Mouse (Mus musculus): ENCODE measurements around the gene Sf3a3. TPM values are rescaled to one million over a fixed set of nuclear protein-coding genes. Genes with fewer than 3 reads are reported as not detected.

The Sf3a3 gene
- polyA plus RNA-seq, 1 experiment from 2014 or later = 134 TPM

GRCm38 (mm10) chr4:124770624-124771023, 56.0 kb downstream of the Sf3a3 start:
- Histone ChIP-seq H3K4me3 (no peak overlapping the region), H3K36me3 (no peaks in the 10 kb centered on the region), H3K27me3 (no peaks in the 10 kb centered on the region), H3K27ac (no peak overlapping the region), H3K9me3 (no peaks in the 10 kb centered on the region), H3K4me1 (no peaks in the 10 kb centered on the region), H3K9ac (no peak overlapping the region), H3K4me2 (no peak overlapping the region)
- WGBS = 69% methylated on average over 5 of the region's 5 CpGs
- no peak for ATAC-seq (ENCODE audit: insufficient number of reproducible peaks, low FRiP score, low TSS enrichment, low read depth)

GRCm38 (mm10) chr4:124772125-124772524, 57.5 kb downstream of the Sf3a3 start:
- Histone ChIP-seq H3K4me3 (no peak overlapping the region), H3K9ac (no peak overlapping the region), H3K4me1 (no peaks in the 10 kb centered on the region), H3K27ac (no peak overlapping the region), H3K27me3 (no peaks in the 10 kb centered on the region), H3K36me3 (0 out of 2 replicates have a peak, but pooled peaks cover 5% of the 10 kb centered on the region), H3K9me3 (no peaks in the 10 kb centered on the region), H3K4me2 (no peak overlapping the region)
- WGBS = 66% methylated on average over 4 of the region's 4 CpGs
- no peak for ATAC-seq (ENCODE audit: insufficient number of reproducible peaks, low FRiP score, low TSS enrichment, low read depth)

GRCm38 (mm10) chr4:124773449-124773848, 58.9 kb downstream of the Sf3a3 start:
- no peaks in the 10 kb centered on the region for H3K9me3 ChIP-seq
- 0 out of 2 replicates have a peak, but pooled peaks cover 12% of the 10 kb centered on the region for H3K36me3 ChIP-seq
- no peaks in the 10 kb centered on the region for H3K27me3 ChIP-seq
- no peak overlapping the region for H3K27ac ChIP-seq
- no peak overlapping the region for H3K4me3 ChIP-seq
- 98% methylated on average over 2 of the region's 2 CpGs for WGBS
- H3K4me1 ChIP-seq = no peaks in the 10 kb centered on the region
- H3K4me2 ChIP-seq = no peak overlapping the region
- H3K9ac ChIP-seq = no peak overlapping the region
- ATAC-seq (ENCODE audit: insufficient number of reproducible peaks, low FRiP score, low TSS enrichment, low read depth) = no peak

GRCm38 (mm10) chr4:124773995-124774394, 59.4 kb downstream of the Sf3a3 start:
- Histone ChIP-seq H3K9ac (no peak overlapping the region), H3K27ac (no peak overlapping the region), H3K4me1 (no peaks in the 10 kb centered on the region), H3K27me3 (no peaks in the 10 kb centered on the region), H3K36me3 (peaks cover 17% of the 10 kb centered on the region; the same call in 1 of the 2 replicates), H3K4me3 (no peak overlapping the region), H3K4me2 (no peak overlapping the region), H3K9me3 (no peaks in the 10 kb centered on the region)
- 86% methylated on average over 6 of the region's 6 CpGs for WGBS
- ATAC-seq (ENCODE audit: insufficient number of reproducible peaks, low FRiP score, low TSS enrichment, low read depth) = no peak

GRCm38 (mm10) chr4:124774429-124774828, 59.9 kb downstream of the Sf3a3 start:
- Histone ChIP-seq H3K9ac (no peak overlapping the region), H3K4me1 (no peaks in the 10 kb centered on the region), H3K4me2 (no peak overlapping the region), H3K27me3 (no peaks in the 10 kb centered on the region), H3K4me3 (no peak overlapping the region), H3K9me3 (no peaks in the 10 kb centered on the region), H3K27ac (no peak overlapping the region), H3K36me3 (peaks cover 21% of the 10 kb centered on the region; the same call in 1 of the 2 replicates)
- WGBS = 60% methylated on average over 2 of the region's 2 CpGs
- ATAC-seq (ENCODE audit: insufficient number of reproducible peaks, low FRiP score, low TSS enrichment, low read depth) = no peak

- 87% methylated on average over 7 of the region's 7 CpGs for WGBS
- no peak overlapping the region for H3K9ac ChIP-seq
- H3K27me3 ChIP-seq = no peaks in the 10 kb centered on the region
- H3K4me2 ChIP-seq = no peak overlapping the region
- no peaks in the 10 kb centered on the region for H3K4me1 ChIP-seq
- H3K36me3 ChIP-seq = peaks cover 78% of the 10 kb centered on the region
- no peak overlapping the region for H3K4me3 ChIP-seq
- ATAC-seq (ENCODE audit: insufficient number of reproducible peaks, low FRiP score, low TSS enrichment, low read depth) = no peak
- no peak overlapping the region for H3K27ac ChIP-seq
- H3K9me3 ChIP-seq = no peaks in the 10 kb centered on the region
Observed at GRCm38 (mm10) chr4:124781361-124781760, 66.8 kb downstream of the Sf3a3 start.

MicroRNAs within 50 kb of the gene (microRNA counts, 519-probe panel; counts per million panel counts)
- microRNA mmu-miR-697 (not detected), microRNA mmu-miR-698 (1,678 counts per million, percentile 24 among the panel's probes with 10 or more counts)

Small RNA genes lying within 50 kb of the gene (microRNA-seq; reads per million reads assigned to microRNA genes)
- gene Gm24721 = not detected
- not detected for gene Mir697
- gene Mir698 = not detected

Other genes with a start within 250 kb of the Sf3a3 start
- not detected in 2 replicates for gene 3100002H09Rik, start 104.0 kb upstream of the Sf3a3 start, polyA plus RNA-seq (2015; fragmentation: Nextera tagmentation; extraction: Ambion mirVana)
- gene Pou3f1, start 58.0 kb upstream of the Sf3a3 start, polyA plus RNA-seq (2015; fragmentation: Nextera tagmentation; extraction: Ambion mirVana) = 1.1 and 1.7 TPM in 2 replicates
- gene Utp11, start 21.2 kb upstream of the Sf3a3 start, polyA plus RNA-seq (2015; fragmentation: Nextera tagmentation; extraction: Ambion mirVana) = 74.7 and 79.4 TPM in 2 replicates
- 11.5 and 15.4 TPM in 2 replicates for gene Fhl3, start 14.1 kb upstream of the Sf3a3 start, polyA plus RNA-seq (2015; fragmentation: Nextera tagmentation; extraction: Ambion mirVana)
- gene Inpp5b, start 27.1 kb downstream of the Sf3a3 start, polyA plus RNA-seq (2015; fragmentation: Nextera tagmentation; extraction: Ambion mirVana) = 31.0 and 33.5 TPM in 2 replicates
- gene Mtf1, start 87.3 kb downstream of the Sf3a3 start, polyA plus RNA-seq (2015; fragmentation: Nextera tagmentation; extraction: Ambion mirVana) = 10.7 and 12.4 TPM in 2 replicates
- 32.1 and 40.1 TPM in 2 replicates for gene Yrdc, start 135.9 kb downstream of the Sf3a3 start, polyA plus RNA-seq (2015; fragmentation: Nextera tagmentation; extraction: Ambion mirVana)
- 51.9 and 55.7 TPM in 2 replicates for gene 1110065P20Rik, start 136.4 kb downstream of the Sf3a3 start, polyA plus RNA-seq (2015; fragmentation: Nextera tagmentation; extraction: Ambion mirVana)
- gene Maneal, start 147.4 kb downstream of the Sf3a3 start, polyA plus RNA-seq (2015; fragmentation: Nextera tagmentation; extraction: Ambion mirVana) = 0.25 and 0.52 TPM in 2 replicates
- 0.05 and 0.08 TPM in 2 replicates for gene Epha10, start 166.1 kb downstream of the Sf3a3 start, polyA plus RNA-seq (2015; fragmentation: Nextera tagmentation; extraction: Ambion mirVana)
- gene 9930104L06Rik, start 222.3 kb downstream of the Sf3a3 start, polyA plus RNA-seq (2015; fragmentation: Nextera tagmentation; extraction: Ambion mirVana) = 13.8 and 16.6 TPM in 2 replicates
- 95.9 and 97.8 TPM in 2 replicates for gene Cdca8, start 224.5 kb downstream of the Sf3a3 start, polyA plus RNA-seq (2015; fragmentation: Nextera tagmentation; extraction: Ambion mirVana)